Mouse (Mus musculus) right cerebral cortex, postnatal 4 days (tissue): ENCODE data around the gene Bcas1.

Experiments used
- DNase-seq: peaks from one replicate; pipeline ENCODE4 v3.0.0-alpha.2; 2022

Bcas1 gene

GRCm38 (mm10) chr2:170308033-170308820 lies 119.4 kb downstream of the Bcas1 start:
- no peak for DNase-seq

- DNase-seq, result no peak
Measured at GRCm38 (mm10) chr2:170307589-170308021, 120.0 kb downstream of the Bcas1 start.

GRCm38 (mm10) chr2:170306637-170307320 lies 120.9 kb downstream of the Bcas1 start:
- no peak for DNase-seq

GRCm38 (mm10) chr2:170304766-170305165 lies 122.9 kb downstream of the Bcas1 start:
- DNase-seq, result no peak

GRCm38 (mm10) chr2:170303595-170303994 lies 124.0 kb downstream of the Bcas1 start:
- no peak for DNase-seq

GRCm38 (mm10) chr2:170302825-170303224 lies 124.8 kb downstream of the Bcas1 start:
- no peak for DNase-seq
